Mouse (Mus musculus) stomach, postnatal 0 days (tissue): Measurements from ENCODE around the gene Hyal2. TPM values are rescaled to one million over a fixed set of nuclear protein-coding genes. Genes with fewer than 3 reads are reported as not detected.
A peak's percentile ranks its signal among the peaks of the same experiment; 100 is the strongest.

Source experiments
- ATAC-seq: fragments of 200-750 bp; cut with Nextera tagmentation; 2 replicates; pipeline ENCODE4 v1.8.0; 2017; ENCODE audit not compliant: low FRiP score, low TSS enrichment
- DNase-seq: peaks from one replicate; pipeline ENCODE4 v3.0.0-alpha.2; 2016; ENCODE audit warnings: low spot score
- H3K27ac ChIP-seq: fragments of 300-500 bp; sonication (generic); replicated peaks from 2 replicates; pipeline ENCODE4 v1.5.1; 2014; ENCODE audit warnings: mild to moderate bottlenecking, control low read depth
- H3K27me3 ChIP-seq: fragments of 300-500 bp; sonication (generic); 2 replicates; pipeline ENCODE4 v1.6.1; 2014; ENCODE audit warnings: low read length; ENCODE audit not compliant: control insufficient read depth, insufficient read depth
- H3K36me3 ChIP-seq: fragments of 300-500 bp; sonication (generic); 2 replicates; pipeline ENCODE4 v1.6.1; 2014; ENCODE audit warnings: low read length, mixed read lengths; ENCODE audit not compliant: control insufficient read depth, insufficient read depth
- H3K4me1 ChIP-seq: fragments of 300-500 bp; sonication (generic); replicated peaks from 2 replicates; pipeline ENCODE4 v1.6.1; 2014; ENCODE audit warnings: antibody characterized with exemption; ENCODE audit not compliant: control insufficient read depth, insufficient read depth
- H3K4me2 ChIP-seq: fragments of 300-500 bp; sonication (generic); replicated peaks from 2 replicates; pipeline ENCODE4 v1.6.1; 2014; ENCODE audit warnings: low read depth, mild to moderate bottlenecking, control low read depth, moderate library complexity
- H3K4me3 ChIP-seq: fragments of 300-500 bp; sonication (generic); 2 replicates; pipeline ENCODE4 v1.5.1; 2014; ENCODE audit warnings: low read depth, low read length, control low read depth
- H3K9ac ChIP-seq: fragments of 300-500 bp; sonication (generic); 2 replicates; pipeline ENCODE4 v1.6.1; 2014; ENCODE audit warnings: mild to moderate bottlenecking, low read length, control low read depth, mixed read lengths
- H3K9me3 ChIP-seq: fragments of 300-500 bp; sonication (generic); 2 replicates; pipeline ENCODE4 v1.6.1; 2016; ENCODE audit warnings: low read length; ENCODE audit not compliant: control insufficient read depth
- CTCF ChIP-seq: IDR thresholded peaks from 2 replicates; pipeline ENCODE4 v1.5.1; 2016; ENCODE audit warnings: antibody characterized with exemption, low read depth, mild to moderate bottlenecking, moderate library complexity
- EP300 ChIP-seq: optimal IDR thresholded peaks from 2 replicates; pipeline ENCODE3; 2016; ENCODE audit warnings: antibody characterized with exemption
- WGBS: fragments of 180-500 bp; shearing (Covaris S2); extraction: QIAGEN DNeasy Blood & Tissue Kit; methylation state at CpG from one replicate; pipeline ENCODE4 v1.1.7; 2014; 5-methylcytosine and 5-hydroxymethylcytosine counted together
- polyA plus RNA-seq: library from polyadenylated mRNA; unstranded; fragments of >200 nt; fragmentation: Nextera tagmentation; extraction: Ambion mirVana; gene quantifications from 2 replicates; pipeline ENCODE4 v1.2.1, GENCODE M21; 2015

Hyal2 gene
- polyA plus RNA-seq, 1 experiment from 2014 or later, result 50.4 TPM

- no peak overlapping the region for H3K4me2 ChIP-seq
- H3K4me3 ChIP-seq, result no peak overlapping the region
- H3K36me3 ChIP-seq, result peaks cover 5% of the 10 kb centered on the region; the same call in 1 of the 2 replicates
- no peak overlapping the region; the same call in 1 of the 2 replicates for H3K9ac ChIP-seq
- no peaks in the 10 kb centered on the region for H3K4me1 ChIP-seq
- H3K9me3 ChIP-seq, result no peaks in the 10 kb centered on the region
- WGBS, result 64% methylated on average over 5 of the region's 5 CpGs
- TF ChIP-seq CTCF, result no peak
- no peak for TF ChIP-seq EP300
- no peak overlapping the region for H3K27ac ChIP-seq
- ATAC-seq (no peak), DNase-seq (no peak)
- H3K27me3 ChIP-seq, result no peaks in the 10 kb centered on the region
Measured at GRCm38 (mm10) chr9:107598385-107598784, 30.6 kb downstream of the Hyal2 start.

GRCm38 (mm10) chr9:107599433-107599832 is 31.7 kb downstream of the Hyal2 start:
- ATAC-seq (no peak; the same call in 1 of the 2 replicates), DNase-seq (no peak)
- no peaks in the 10 kb centered on the region for H3K36me3 ChIP-seq
- no peak for TF ChIP-seq EP300
- TF ChIP-seq CTCF, result no peak
- H3K4me2 ChIP-seq, result no peak overlapping the region
- no peaks in the 10 kb centered on the region for H3K27me3 ChIP-seq
- no peak overlapping the region for H3K9ac ChIP-seq
- H3K9me3 ChIP-seq, result no peaks in the 10 kb centered on the region
- WGBS, result 76% methylated on average over 9 of the region's 9 CpGs
- no peaks in the 10 kb centered on the region for H3K4me1 ChIP-seq
- H3K4me3 ChIP-seq, result no peak overlapping the region
- H3K27ac ChIP-seq, result no peak overlapping the region

GRCm38 (mm10) chr9:107599842-107600241 is 32.1 kb downstream of the Hyal2 start:
- H3K9me3 ChIP-seq, result no peaks in the 10 kb centered on the region
- ATAC-seq (no peak), DNase-seq (no peak)
- 78% methylated on average over 14 of the region's 14 CpGs for WGBS
- H3K4me1 ChIP-seq, result no peaks in the 10 kb centered on the region
- H3K27ac ChIP-seq, result no peak overlapping the region
- TF ChIP-seq CTCF, result no peak
- no peak for TF ChIP-seq EP300
- no peak overlapping the region for H3K4me3 ChIP-seq
- H3K36me3 ChIP-seq, result no peaks in the 10 kb centered on the region
- H3K9ac ChIP-seq, result no peak overlapping the region
- no peak overlapping the region for H3K4me2 ChIP-seq
- no peaks in the 10 kb centered on the region for H3K27me3 ChIP-seq

- Histone ChIP-seq H3K4me3 (no peak overlapping the region), H3K9ac (no peak overlapping the region), H3K4me2 (no peak overlapping the region), H3K9me3 (no peaks in the 10 kb centered on the region), H3K27me3 (no peaks in the 10 kb centered on the region), H3K4me1 (no peaks in the 10 kb centered on the region), H3K27ac (no peak overlapping the region), H3K36me3 (no peaks in the 10 kb centered on the region)
- WGBS, result 70% methylated on average over 12 of the region's 12 CpGs
- DNase-seq (peak; percentile 81), ATAC-seq (0 out of 2 replicates have a peak, but pooled peaks have one; percentile 0)
- TF ChIP-seq CTCF (peak; percentile 61), EP300 (no peak)
Measured at GRCm38 (mm10) chr9:107600745-107601144, 33.0 kb downstream of the Hyal2 start.

- no peak overlapping the region for H3K9ac ChIP-seq
- no peak for ATAC-seq
- TF ChIP-seq EP300 (no peak), CTCF (no peak)
- no peaks in the 10 kb centered on the region for H3K36me3 ChIP-seq
- 80% methylated on average over 11 of the region's 11 CpGs for WGBS
- H3K4me3 ChIP-seq, result no peak overlapping the region
- H3K4me1 ChIP-seq, result no peaks in the 10 kb centered on the region
- H3K27me3 ChIP-seq, result no peaks in the 10 kb centered on the region
- H3K27ac ChIP-seq, result no peak overlapping the region
- H3K4me2 ChIP-seq, result no peak overlapping the region
- DNase-seq, result no peak
- H3K9me3 ChIP-seq, result no peaks in the 10 kb centered on the region
Measured at GRCm38 (mm10) chr9:107601275-107601674, 33.5 kb downstream of the Hyal2 start.

GRCm38 (mm10) chr9:107602068-107602648 is 34.4 kb downstream of the Hyal2 start:
- 8% methylated on average over 10 of the region's 10 CpGs for WGBS
- DNase-seq, result peak; percentile 93
- Histone ChIP-seq H3K4me2 (no peak overlapping the region), H3K9me3 (no peaks in the 10 kb centered on the region), H3K4me3 (no peak overlapping the region), H3K27me3 (no peaks in the 10 kb centered on the region), H3K9ac (no peak overlapping the region), H3K36me3 (no peaks in the 10 kb centered on the region), H3K4me1 (no peaks in the 10 kb centered on the region), H3K27ac (no peak overlapping the region)
- peak; percentile 99 for TF ChIP-seq CTCF
- no peak for TF ChIP-seq EP300
- no peak; the same call in 1 of the 2 replicates for ATAC-seq
